Mouse (Mus musculus) neural tube, embryonic 15.5 days (tissue): Measurements from ENCODE around the gene Lman1l. TPM values are rescaled to one million over a fixed set of nuclear protein-coding genes. Genes with fewer than 3 reads are reported as not detected.

Experiments
- ATAC-seq: fragments of 200-750 bp; cut with Nextera tagmentation; 2 replicates; pipeline ENCODE4 v1.8.0; 2017; ENCODE audit warnings: mild to moderate bottlenecking, moderate TSS enrichment, moderate library complexity; ENCODE audit not compliant: low FRiP score
- H3K27ac ChIP-seq: fragments of 300-500 bp; sonication (generic); replicated peaks from 2 replicates; pipeline ENCODE4 v1.5.1; 2015; ENCODE audit warnings: mild to moderate bottlenecking, inconsistent platforms
- H3K27me3 ChIP-seq: fragments of 300-500 bp; sonication (generic); replicated peaks from 2 replicates; pipeline ENCODE4 v1.6.1; 2015; ENCODE audit warnings: inconsistent platforms
- H3K36me3 ChIP-seq: fragments of 300-500 bp; sonication (generic); 2 replicates; pipeline ENCODE4 v1.6.1; 2015; ENCODE audit warnings: inconsistent platforms
- H3K4me1 ChIP-seq: fragments of 300-500 bp; sonication (generic); 2 replicates; pipeline ENCODE4 v1.6.1; 2015; ENCODE audit warnings: inconsistent platforms
- H3K4me2 ChIP-seq: fragments of 300-500 bp; sonication (generic); 2 replicates; pipeline ENCODE4 v1.6.1; 2015; ENCODE audit warnings: inconsistent platforms, mild to moderate bottlenecking, moderate library complexity
- H3K4me3 ChIP-seq: fragments of 300-500 bp; sonication (generic); replicated peaks from 2 replicates; pipeline ENCODE4 v1.5.1; 2015; ENCODE audit warnings: mild to moderate bottlenecking, inconsistent platforms
- H3K9ac ChIP-seq: fragments of 300-500 bp; sonication (generic); replicated peaks from 2 replicates; pipeline ENCODE4 v1.6.1; 2015; ENCODE audit warnings: mild to moderate bottlenecking, inconsistent platforms
- H3K9me3 ChIP-seq: fragments of 300-500 bp; sonication (generic); replicated peaks from 2 replicates; pipeline ENCODE4 v1.6.1; 2016; ENCODE audit warnings: inconsistent platforms
- WGBS: fragments of 180-500 bp; shearing (Covaris S2); methylation state at CpG from one replicate; pipeline ENCODE4 v1.1.7; 2015; ENCODE audit warnings: mixed read lengths; 5-methylcytosine and 5-hydroxymethylcytosine counted together
- polyA plus RNA-seq: library from polyadenylated mRNA; unstranded; fragments of >200 nt; fragmentation: Nextera tagmentation; extraction: Ambion mirVana; gene quantifications from 2 replicates; pipeline ENCODE4 v1.2.1, GENCODE M21; 2015

Gene Lman1l
- polyA plus RNA-seq, 1 experiment from 2014 or later = not detected

- ATAC-seq = no peak
- Histone ChIP-seq H3K4me3 (no peak overlapping the region), H3K4me1 (peaks cover 66% of the 10 kb centered on the region), H3K9ac (no peak overlapping the region), H3K9me3 (no peaks in the 10 kb centered on the region), H3K4me2 (no peak overlapping the region), H3K27me3 (no peaks in the 10 kb centered on the region), H3K27ac (peak overlapping the region; percentile 69), H3K36me3 (no peaks in the 10 kb centered on the region)
- 64% methylated on average over 3 of the region's 3 CpGs for WGBS
Observed at GRCm38 (mm10) chr9:57637272-57637671, 16.7 kb upstream of the Lman1l start.

DNA sequence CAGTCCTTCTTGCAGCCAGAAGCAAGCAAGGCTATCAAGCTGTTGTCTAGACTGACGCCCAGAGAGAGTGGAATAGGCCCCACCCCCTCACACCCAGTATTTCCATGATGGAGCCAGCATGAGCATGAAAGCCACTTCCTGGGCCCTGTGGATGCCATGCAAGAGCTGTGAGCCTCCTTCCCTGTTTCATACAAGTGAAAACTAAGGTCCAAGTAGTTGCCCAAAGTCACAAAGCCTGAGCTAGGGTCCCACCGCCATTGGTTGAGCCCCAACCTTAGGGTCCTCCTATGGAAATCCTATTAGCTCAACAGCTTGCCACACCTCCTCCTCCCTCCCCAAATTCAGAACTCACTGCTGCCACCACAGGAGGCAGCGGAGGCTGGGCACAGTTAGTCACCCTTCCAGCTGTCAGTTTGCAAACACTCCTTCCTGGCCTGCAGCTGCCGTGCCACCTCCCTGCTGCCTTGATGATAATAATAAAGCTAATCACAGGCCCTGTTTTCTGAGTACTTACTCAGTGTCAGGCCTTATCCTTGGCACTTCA is 13.0 kb upstream of the Lman1l start:
- Histone ChIP-seq H3K9me3 (no peaks in the 10 kb centered on the region), H3K4me2 (no peak overlapping the region), H3K9ac (no peak overlapping the region), H3K4me3 (no peak overlapping the region), H3K36me3 (peaks cover 33% of the 10 kb centered on the region), H3K4me1 (peaks cover 32% of the 10 kb centered on the region), H3K27ac (no peak overlapping the region), H3K27me3 (no peaks in the 10 kb centered on the region)
- ATAC-seq = no peak
- WGBS = 50% methylated on average over 4 of the region's 4 CpGs

- H3K4me2 ChIP-seq = no peak overlapping the region
- ATAC-seq = peak; percentile 43; the same call in 1 of the 2 replicates
- H3K36me3 ChIP-seq = peaks cover 75% of the 10 kb centered on the region
- H3K27me3 ChIP-seq = no peaks in the 10 kb centered on the region
- WGBS = 64% methylated on average over 14 of the region's 14 CpGs
- peaks cover 15% of the 10 kb centered on the region for H3K4me1 ChIP-seq
- no peak overlapping the region for H3K4me3 ChIP-seq
- no peak overlapping the region for H3K27ac ChIP-seq
- no peaks in the 10 kb centered on the region for H3K9me3 ChIP-seq
- H3K9ac ChIP-seq = no peak overlapping the region
Observed at GRCm38 (mm10) chr9:57629118-57629874, 8.7 kb upstream of the Lman1l start.

GRCm38 (mm10) chr9:57628717-57629116 is 8.1 kb upstream of the Lman1l start:
- Histone ChIP-seq H3K36me3 (peaks cover 78% of the 10 kb centered on the region), H3K4me2 (no peak overlapping the region), H3K4me3 (no peak overlapping the region), H3K27ac (no peak overlapping the region), H3K9me3 (no peaks in the 10 kb centered on the region), H3K27me3 (no peaks in the 10 kb centered on the region), H3K9ac (no peak overlapping the region), H3K4me1 (peaks cover 9% of the 10 kb centered on the region)
- 95% methylated on average over 12 of the region's 12 CpGs for WGBS
- ATAC-seq = no peak

DNA sequence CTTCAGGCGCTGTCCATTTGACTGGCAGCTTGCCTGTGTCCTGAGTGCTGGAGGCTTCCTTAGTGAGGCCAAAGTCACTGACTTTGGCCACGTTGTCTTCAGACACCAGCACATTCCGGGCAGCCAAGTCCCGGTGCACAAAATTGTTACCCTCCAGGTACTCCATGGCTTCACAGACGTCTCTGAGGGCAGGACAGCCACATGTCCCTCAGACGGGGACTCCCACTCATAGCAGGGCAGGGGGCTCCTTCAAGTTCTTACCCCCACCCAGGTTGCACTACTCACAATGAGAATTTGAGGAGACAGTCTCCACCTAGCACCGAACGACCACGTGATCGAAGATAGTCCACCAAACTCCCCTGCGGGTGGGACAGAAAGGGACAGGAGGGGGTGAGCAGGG is 7.3 kb upstream of the Lman1l start:
- Histone ChIP-seq H3K36me3 (peaks cover 78% of the 10 kb centered on the region), H3K27me3 (no peaks in the 10 kb centered on the region), H3K4me1 (0 out of 2 replicates have a peak, but pooled peaks cover 3% of the 10 kb centered on the region), H3K27ac (no peak overlapping the region), H3K4me3 (no peak overlapping the region), H3K9ac (no peak overlapping the region), H3K4me2 (no peak overlapping the region), H3K9me3 (no peaks in the 10 kb centered on the region)
- no peak for ATAC-seq
- WGBS = 95% methylated on average over 11 of the region's 11 CpGs

DNA sequence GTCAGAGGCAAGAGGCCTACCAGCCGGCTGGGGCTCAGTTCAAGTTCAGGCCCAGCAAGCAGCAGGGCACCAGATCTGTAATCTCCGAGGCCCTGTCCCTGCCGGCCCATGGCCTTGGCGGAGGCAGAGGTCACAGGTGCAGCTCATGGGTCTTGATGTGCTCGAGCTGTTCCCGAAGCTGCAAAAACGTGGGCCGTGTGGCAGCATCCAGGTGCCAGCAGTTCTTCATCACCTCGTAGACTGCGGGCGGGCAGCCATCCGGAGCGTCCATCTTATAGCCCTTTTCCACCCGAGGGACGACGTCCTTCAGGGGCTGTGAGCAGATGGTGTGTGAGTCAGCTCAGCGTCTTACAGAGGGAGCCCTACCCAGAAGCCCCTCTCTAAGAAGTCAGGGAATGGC is 6.6 kb upstream of the Lman1l start:
- peaks cover 78% of the 10 kb centered on the region for H3K36me3 ChIP-seq
- WGBS = 91% methylated on average over 17 of the region's 17 CpGs
- no peak overlapping the region for H3K4me3 ChIP-seq
- ATAC-seq = no peak
- H3K27ac ChIP-seq = no peak overlapping the region
- no peaks in the 10 kb centered on the region for H3K9me3 ChIP-seq
- H3K9ac ChIP-seq = no peak overlapping the region
- H3K4me2 ChIP-seq = no peak overlapping the region
- 0 out of 2 replicates have a peak, but pooled peaks cover 3% of the 10 kb centered on the region for H3K4me1 ChIP-seq
- H3K27me3 ChIP-seq = no peaks in the 10 kb centered on the region

- Histone ChIP-seq H3K27ac (no peak overlapping the region), H3K4me2 (no peak overlapping the region), H3K4me3 (no peak overlapping the region), H3K9ac (no peak overlapping the region), H3K27me3 (no peaks in the 10 kb centered on the region), H3K36me3 (peaks cover 67% of the 10 kb centered on the region), H3K9me3 (no peaks in the 10 kb centered on the region), H3K4me1 (0 out of 2 replicates have a peak, but pooled peaks cover 3% of the 10 kb centered on the region)
- 78% methylated on average over 15 of the region's 15 CpGs for WGBS
- ATAC-seq = no peak
Observed at GRCm38 (mm10) chr9:57625674-57626500, 5.3 kb upstream of the Lman1l start.

- Histone ChIP-seq H3K9ac (no peak overlapping the region), H3K27ac (no peak overlapping the region), H3K4me3 (no peak overlapping the region), H3K9me3 (no peaks in the 10 kb centered on the region), H3K4me1 (no peaks in the 10 kb centered on the region), H3K4me2 (no peak overlapping the region), H3K27me3 (no peaks in the 10 kb centered on the region), H3K36me3 (peaks cover 51% of the 10 kb centered on the region)
- no peak for ATAC-seq
- WGBS = 89% methylated on average over 7 of the region's 7 CpGs
Observed at GRCm38 (mm10) chr9:57624295-57624694, 3.7 kb upstream of the Lman1l start.

DNA sequence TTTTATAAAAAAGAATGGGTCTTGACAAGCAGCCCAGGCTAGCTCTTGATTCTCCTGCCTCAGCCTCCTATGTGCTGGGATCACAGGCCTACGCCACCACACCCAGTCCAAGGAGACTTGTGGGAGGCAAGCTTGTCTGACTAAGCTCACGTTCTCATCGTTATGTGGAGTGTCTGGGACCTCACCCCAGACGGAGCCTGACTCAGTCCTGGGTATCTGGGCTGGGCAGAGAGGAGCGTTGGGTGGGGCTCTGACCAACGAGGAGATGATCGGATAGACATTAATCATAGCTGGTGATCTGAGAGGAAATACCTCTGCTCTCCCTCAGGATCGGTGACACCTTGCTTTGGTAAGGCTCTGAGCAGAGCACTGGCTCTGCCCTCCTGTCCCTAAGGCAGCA is 1.7 kb downstream of the Lman1l start:
- no peaks in the 10 kb centered on the region for H3K9me3 ChIP-seq
- no peak for ATAC-seq
- WGBS = 82% methylated on average over 8 of the region's 8 CpGs

DNA sequence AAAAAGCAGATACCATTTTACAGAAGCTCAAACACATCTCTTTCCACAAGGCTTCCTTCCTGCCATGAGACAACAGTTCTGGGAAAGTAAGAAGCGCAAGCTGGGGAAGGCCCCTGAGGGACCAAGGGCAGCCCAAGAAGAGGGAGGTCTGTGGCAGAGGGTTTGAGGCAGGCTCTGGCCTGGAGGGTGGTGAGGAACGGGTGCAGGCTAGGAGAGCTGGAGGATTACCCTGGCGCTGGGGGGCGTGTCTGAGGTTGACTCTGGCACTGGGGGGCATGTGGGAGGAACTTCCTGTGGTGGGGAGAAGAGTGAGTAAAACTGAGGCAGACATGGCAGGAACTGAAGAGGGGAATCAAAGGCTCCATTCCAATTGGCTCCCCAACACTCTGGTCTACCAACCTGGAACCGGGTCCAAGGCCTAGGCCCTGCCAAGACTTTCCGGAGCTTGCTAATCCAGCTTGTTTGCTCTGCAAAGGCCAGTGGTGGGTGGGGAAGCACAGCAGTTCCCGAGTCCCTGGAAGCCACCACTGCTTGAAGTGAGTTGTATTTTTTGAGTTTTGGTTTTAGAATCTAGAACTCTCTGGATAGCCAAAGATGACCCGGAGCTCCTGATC is 2.9 kb downstream of the Lman1l start:
- no peak overlapping the region for H3K4me3 ChIP-seq
- WGBS = 76% methylated on average over 8 of the region's 8 CpGs
- H3K27ac ChIP-seq = no peak overlapping the region
- no peaks in the 10 kb centered on the region for H3K9me3 ChIP-seq
- no peaks in the 10 kb centered on the region for H3K27me3 ChIP-seq
- no peak for ATAC-seq
- H3K9ac ChIP-seq = no peak overlapping the region
- H3K4me2 ChIP-seq = no peak overlapping the region
- H3K4me1 ChIP-seq = no peaks in the 10 kb centered on the region
- no peaks in the 10 kb centered on the region for H3K36me3 ChIP-seq

More for the DNA sequence above, 1.7 kb downstream of the Lman1l start:
- Histone ChIP-seq H3K4me1 (no peaks in the 10 kb centered on the region), H3K27me3 (no peaks in the 10 kb centered on the region), H3K27ac (no peak overlapping the region), H3K4me3 (no peak overlapping the region), H3K36me3 (0 out of 2 replicates have a peak, but pooled peaks cover under 1% of the 10 kb centered on the region), H3K4me2 (no peak overlapping the region), H3K9ac (no peak overlapping the region)

DNA sequence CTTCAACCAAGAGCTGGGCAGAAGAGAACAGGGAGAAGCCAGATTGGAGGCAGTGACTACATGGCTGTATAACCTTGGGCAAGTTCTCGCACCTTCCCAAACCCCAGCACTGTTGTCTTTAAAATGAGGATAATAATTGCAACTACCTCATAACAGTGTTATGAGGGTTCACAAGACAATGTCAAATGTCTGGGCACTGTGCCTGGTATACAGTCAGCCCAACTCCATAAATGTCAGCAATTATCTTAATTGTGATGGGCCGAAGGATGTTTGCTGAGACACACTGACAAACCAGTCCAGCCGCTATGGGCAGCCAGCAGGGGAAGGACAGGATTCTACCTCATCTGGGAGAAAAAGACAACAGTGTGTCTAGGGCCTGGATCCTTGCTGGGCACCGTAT is 5.8 kb downstream of the Lman1l start:
- no peak overlapping the region for H3K9ac ChIP-seq
- 86% methylated on average over 4 of the region's 4 CpGs for WGBS
- no peaks in the 10 kb centered on the region for H3K9me3 ChIP-seq
- no peak for ATAC-seq
- no peak overlapping the region for H3K4me2 ChIP-seq
- no peaks in the 10 kb centered on the region for H3K4me1 ChIP-seq
- H3K4me3 ChIP-seq = no peak overlapping the region
- H3K36me3 ChIP-seq = no peaks in the 10 kb centered on the region
- H3K27me3 ChIP-seq = no peaks in the 10 kb centered on the region
- H3K27ac ChIP-seq = no peak overlapping the region
